Mouse (Mus musculus): Measurements from ENCODE around the gene Kat6b.

Gene Kat6b

GRCm38 (mm10) chr14:21592985-21593750 is 111.9 kb downstream of the Kat6b start:
- DNase-seq (ENCODE audit: low spot score in 2 of 2), result no peak

GRCm38 (mm10) chr14:21599446-21600173 is 118.4 kb downstream of the Kat6b start:
- no peak for DNase-seq (ENCODE audit: low spot score in 2 of 2)

GRCm38 (mm10) chr14:21600174-21600566 is 118.9 kb downstream of the Kat6b start:
- DNase-seq (ENCODE audit: low spot score in 2 of 2), result no peak

DNA sequence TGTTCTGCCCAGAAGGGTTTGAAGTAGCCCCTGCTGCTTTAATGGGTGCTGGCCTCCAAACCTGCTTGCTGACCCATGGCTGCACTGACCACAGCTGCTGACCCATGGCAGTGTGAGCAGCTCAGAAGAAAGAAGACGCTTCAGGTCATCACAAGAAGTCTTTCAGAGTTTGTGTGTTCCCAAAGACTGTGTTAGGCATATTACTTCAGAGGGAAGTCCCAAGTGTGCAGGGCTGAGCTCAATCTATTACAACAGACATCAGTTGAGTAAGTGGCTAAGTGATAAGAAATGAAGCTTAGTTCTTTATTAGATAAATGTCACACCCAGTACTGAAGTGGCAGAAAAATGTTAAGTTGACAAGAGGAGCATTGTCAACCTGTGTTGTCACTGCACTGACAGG is 119.4 kb downstream of the Kat6b start:
- no peak for DNase-seq (ENCODE audit: low spot score in 2 of 2)

- DNase-seq (ENCODE audit: low spot score in 2 of 2), result no peak
Measured at GRCm38 (mm10) chr14:21602166-21602565, 120.9 kb downstream of the Kat6b start.

- no peak for DNase-seq (ENCODE audit: low spot score in 2 of 2)
Measured at GRCm38 (mm10) chr14:21602937-21603336, 121.7 kb downstream of the Kat6b start.

- peak in 1 of 2 experiments; percentile 5 for DNase-seq (ENCODE audit: low spot score in 2 of 2)
Measured at GRCm38 (mm10) chr14:21607686-21608085, 126.5 kb downstream of the Kat6b start.

GRCm38 (mm10) chr14:21608886-21609285 is 127.7 kb downstream of the Kat6b start:
- peak in 1 of 2 experiments; percentile 3 for DNase-seq (ENCODE audit: low spot score in 2 of 2)

GRCm38 (mm10) chr14:21610224-21610623 is 129.0 kb downstream of the Kat6b start:
- DNase-seq (ENCODE audit: low spot score in 2 of 2), result no peak

GRCm38 (mm10) chr14:21613031-21613430 is 131.8 kb downstream of the Kat6b start:
- DNase-seq (ENCODE audit: low spot score in 2 of 2), result no peak

DNA sequence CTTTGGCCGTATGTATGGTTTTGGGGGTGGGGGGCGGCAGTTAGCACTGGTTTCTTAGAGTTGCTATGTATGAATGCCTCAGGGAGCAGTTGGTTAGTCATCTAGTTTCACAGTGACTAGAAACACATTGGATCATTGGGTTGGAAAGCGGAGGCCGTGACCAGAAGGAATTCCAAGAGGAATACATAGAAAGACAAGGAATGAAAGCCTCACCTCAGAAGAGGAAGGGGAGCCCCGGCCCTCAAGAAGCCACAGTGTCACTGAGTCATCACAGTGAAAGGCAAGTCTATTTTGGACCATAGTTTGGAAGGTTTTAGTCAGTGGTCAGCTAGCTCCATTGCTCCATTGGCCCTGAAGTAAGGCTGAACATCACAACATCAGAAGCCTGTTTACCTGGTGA is 132.9 kb downstream of the Kat6b start:
- no peak for DNase-seq (ENCODE audit: low spot score in 2 of 2)

- no peak for DNase-seq (ENCODE audit: low spot score in 2 of 2)
Measured at GRCm38 (mm10) chr14:21615853-21616252, 134.6 kb downstream of the Kat6b start.

GRCm38 (mm10) chr14:21617221-21617980 is 136.2 kb downstream of the Kat6b start:
- DNase-seq (ENCODE audit: low spot score in 2 of 2), result peak in 1 of 2 experiments; percentile 4

DNA sequence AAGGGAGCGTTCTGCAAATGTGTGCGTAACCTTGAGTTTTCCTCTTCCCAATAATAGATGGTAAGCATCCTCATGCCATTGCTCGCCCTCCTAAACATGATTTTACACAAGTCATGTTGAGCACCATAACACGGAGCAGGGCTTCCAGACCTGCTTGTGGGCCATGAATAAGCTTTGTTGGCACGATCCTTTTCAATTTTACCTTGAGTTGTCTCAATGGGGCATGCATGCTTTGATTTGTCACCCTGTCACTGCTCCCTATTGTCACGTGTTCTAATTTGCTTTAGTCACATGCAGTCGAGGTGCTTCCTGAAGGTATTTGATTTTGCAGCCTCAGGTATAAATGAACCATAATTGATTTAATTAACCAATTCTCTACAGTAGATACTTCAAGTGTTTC is 138.7 kb downstream of the Kat6b start:
- DNase-seq (ENCODE audit: low spot score in 2 of 2), result no peak

- no peak for DNase-seq (ENCODE audit: low spot score in 2 of 2)
Measured at GRCm38 (mm10) chr14:21625946-21626345, 144.7 kb downstream of the Kat6b start.

- peak in 1 of 2 experiments; percentile 19 for DNase-seq (ENCODE audit: low spot score in 2 of 2)
Measured at GRCm38 (mm10) chr14:21631665-21632200, 150.5 kb downstream of the Kat6b start.

GRCm38 (mm10) chr14:21636548-21636947 is 155.3 kb downstream of the Kat6b start:
- no peak for DNase-seq (ENCODE audit: low spot score in 2 of 2)

- no peak for DNase-seq (ENCODE audit: low spot score in 2 of 2)
Measured at GRCm38 (mm10) chr14:21640806-21641435, 159.7 kb downstream of the Kat6b start.

GRCm38 (mm10) chr14:21653813-21654212 is 172.6 kb downstream of the Kat6b start:
- no peak for DNase-seq (ENCODE audit: low spot score in 2 of 2)

- no peak for DNase-seq (ENCODE audit: low spot score in 2 of 2)
Measured at GRCm38 (mm10) chr14:21659155-21659554, 177.9 kb downstream of the Kat6b start.

- no peak for DNase-seq (ENCODE audit: low spot score in 2 of 2)
Measured at GRCm38 (mm10) chr14:21659652-21660051, 178.4 kb downstream of the Kat6b start.

Measured in urinary bladder, postnatal 4 days (tissue).